Mouse (Mus musculus) megakaryocyte, embryonic 14.5 days (primary cell): ENCODE results near the gene Gm13276. TPM values are rescaled to one million over a fixed set of nuclear protein-coding genes. Genes with fewer than 3 reads are reported as not detected.
A peak's percentile ranks its signal among the peaks of the same experiment; 100 is the strongest.
"Not testable (repeated sequence)": the region's sequence is repeated elsewhere in the genome, so short reads cannot be mapped to it uniquely, and the experiment has no call there.

ENCODE experiments used
- H3K27me3 ChIP-seq: replicated peaks from 2 replicates; pipeline ENCODE3; 2012; ENCODE audit warnings: inconsistent platforms
- H3K36me3 ChIP-seq: replicated peaks from 2 replicates; pipeline ENCODE3; 2012; ENCODE audit warnings: low read length, inconsistent platforms, mixed read lengths
- H3K4me1 ChIP-seq: 2 replicates; pipeline ENCODE4 v1.6.1; 2012; ENCODE audit warnings: inconsistent platforms
- H3K4me3 ChIP-seq: replicated peaks from 2 replicates; pipeline ENCODE3; 2012; ENCODE audit warnings: moderate library complexity, mild to moderate bottlenecking, inconsistent platforms
- H3K9me3 ChIP-seq: 2 replicates; pipeline ENCODE4 v1.6.1; 2012; ENCODE audit warnings: inconsistent platforms
- FLI1 ChIP-seq: IDR thresholded peaks from 2 replicates; pipeline ENCODE4 v1.6.1; 2012; ENCODE audit warnings: low read length, inconsistent platforms, mixed read lengths
- GATA1 ChIP-seq: IDR thresholded peaks from 3 replicates; pipeline ENCODE4 v1.6.1; 2012; ENCODE audit warnings: mixed read lengths, low read length, inconsistent platforms, borderline replicate concordance
- polyA plus RNA-seq: library from polyadenylated mRNA; stranded (reverse); fragments of >175 nt; gene quantifications from 2 replicates; pipeline ENCODE4 v1.2.3, GENCODE M21; 2012; ENCODE audit warnings: low replicate concordance; ENCODE audit not compliant: insufficient read depth

The Gm13276 gene
- not detected in 2 replicates for polyA plus RNA-seq

DNA sequence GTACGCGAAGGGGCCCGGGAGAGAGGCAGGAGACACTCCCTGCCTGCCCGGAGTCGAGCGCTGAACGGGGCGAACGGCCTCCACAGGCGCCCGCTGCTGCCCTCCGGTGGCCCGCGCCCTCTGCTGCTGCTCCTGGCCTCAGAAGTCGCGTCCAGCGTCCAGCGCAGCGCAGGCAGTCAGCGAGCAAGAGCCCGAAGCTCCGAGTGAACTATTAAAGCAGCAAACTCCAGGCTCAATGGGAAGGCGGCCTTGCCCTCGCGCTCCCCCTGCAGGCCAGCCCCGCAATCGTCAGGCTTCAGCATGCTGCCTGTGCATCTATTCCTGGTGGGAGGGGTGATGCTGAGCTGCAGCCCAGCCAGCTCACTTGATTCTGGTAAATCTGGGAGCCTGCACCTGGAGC lies at the start of gene Gm13276:
Gm13276 (plus strand) TSS at position 301 of the 400 bp plus-strand sequence.
- not testable (repeated sequence) for H3K4me3 ChIP-seq, H3K27me3 ChIP-seq, H3K9me3 ChIP-seq, H3K36me3 ChIP-seq, H3K4me1 ChIP-seq

DNA sequence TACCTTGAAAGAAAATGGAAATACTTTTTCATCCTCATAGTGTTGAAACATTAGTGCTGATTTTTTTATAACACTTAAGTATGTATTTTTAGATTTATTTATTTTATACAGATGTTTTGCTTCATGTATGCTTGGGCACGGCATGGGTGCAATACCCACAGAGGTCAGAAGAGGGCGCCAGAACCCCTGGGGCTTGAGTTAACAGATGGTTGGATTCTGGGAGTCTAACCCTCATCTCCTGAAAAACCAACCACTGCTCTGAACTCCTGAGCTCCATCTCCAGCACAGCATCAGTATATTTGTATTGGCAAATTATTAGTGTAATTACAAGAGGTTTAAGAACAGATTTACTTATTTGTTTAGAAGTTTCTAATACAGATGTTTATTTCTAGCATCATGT lies 47.0 kb upstream of the Gm13276 start:
- no peak overlapping the region for H3K4me3 ChIP-seq
- peaks cover 6% of the 10 kb centered on the region for H3K27me3 ChIP-seq
- no peaks in the 10 kb centered on the region for H3K36me3 ChIP-seq
- TF ChIP-seq GATA1: no peak
- TF ChIP-seq FLI1: no peak
- peaks cover 16% of the 10 kb centered on the region for H3K4me1 ChIP-seq
- no peaks in the 10 kb centered on the region for H3K9me3 ChIP-seq

DNA sequence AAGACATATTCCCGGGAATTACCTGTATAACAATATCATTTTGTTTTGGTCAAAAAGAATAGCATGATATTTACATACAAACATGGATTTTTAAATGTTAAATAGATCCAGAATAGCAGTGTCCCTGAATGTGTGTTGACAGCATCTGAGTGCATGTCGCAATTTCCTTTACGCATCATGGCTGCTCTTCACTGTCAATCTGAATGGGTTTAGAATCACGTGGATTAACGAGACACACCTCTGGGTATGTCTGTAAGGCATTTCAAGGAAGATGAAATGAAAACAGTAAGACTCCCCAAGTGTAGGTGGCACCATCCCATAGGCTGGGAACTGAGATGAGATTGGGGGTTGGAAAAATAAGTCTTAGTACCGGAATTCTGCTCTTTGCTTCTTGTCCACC lies 46.5 kb upstream of the Gm13276 start:
- Histone ChIP-seq H3K4me1 (peaks cover 16% of the 10 kb centered on the region), H3K36me3 (no peaks in the 10 kb centered on the region), H3K27me3 (peaks cover 6% of the 10 kb centered on the region), H3K4me3 (no peak overlapping the region), H3K9me3 (no peaks in the 10 kb centered on the region)
- TF ChIP-seq GATA1: no peak
- no peak for TF ChIP-seq FLI1

DNA sequence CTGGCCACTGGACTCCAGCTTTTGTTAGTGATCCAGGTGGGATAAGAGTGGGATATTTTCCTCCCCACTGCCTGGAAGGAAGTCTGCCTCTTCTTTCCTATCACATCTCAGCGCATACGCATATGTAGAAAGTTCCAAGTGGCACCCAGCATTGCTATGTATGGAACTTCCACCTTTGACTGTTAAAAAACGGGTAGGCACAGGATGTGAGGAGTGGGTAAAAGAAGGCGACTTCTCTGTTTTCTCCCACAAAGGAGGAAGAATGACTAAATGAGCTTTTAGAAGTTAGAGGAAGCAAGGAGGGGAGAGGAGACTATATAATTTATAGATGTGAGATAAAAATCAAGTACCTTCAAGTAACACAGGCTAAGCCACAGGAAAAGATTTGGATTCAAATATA lies 44.1 kb upstream of the Gm13276 start:
- H3K4me1 ChIP-seq: peaks cover 19% of the 10 kb centered on the region
- H3K27me3 ChIP-seq: peaks cover under 1% of the 10 kb centered on the region
- H3K9me3 ChIP-seq: no peaks in the 10 kb centered on the region
- no peaks in the 10 kb centered on the region for H3K36me3 ChIP-seq
- TF ChIP-seq FLI1 (no peak), GATA1 (no peak)
- H3K4me3 ChIP-seq: no peak overlapping the region

DNA sequence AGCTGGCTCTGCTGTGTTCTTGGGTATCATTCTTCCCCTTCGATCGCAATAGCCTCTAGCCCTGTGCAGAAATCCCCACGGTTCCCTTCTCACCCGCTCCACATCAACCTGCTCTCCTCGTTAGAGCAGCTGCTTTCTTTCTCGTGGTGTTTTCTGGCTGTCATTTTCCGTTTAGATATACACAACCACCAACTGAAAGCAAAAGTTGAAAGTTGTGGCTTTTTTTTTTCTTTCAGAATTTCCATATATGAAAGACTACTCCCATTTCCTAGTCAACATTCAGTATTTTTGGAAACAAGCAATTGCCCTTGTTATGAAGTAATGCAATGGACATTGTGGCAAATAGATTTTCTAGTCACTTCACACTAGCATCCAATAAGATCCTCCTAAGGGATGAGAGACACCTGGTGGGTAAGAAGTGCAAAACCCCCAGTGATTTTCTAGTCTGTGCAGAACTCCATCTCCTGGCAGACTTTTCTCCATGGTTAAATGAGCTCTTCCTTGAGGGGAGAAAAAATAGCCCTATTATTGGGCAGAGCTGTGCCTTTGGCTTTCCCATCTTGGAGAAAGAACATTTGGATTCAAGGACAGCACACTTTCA lies 42.6 kb upstream of the Gm13276 start:
- H3K27me3 ChIP-seq: peaks cover 2% of the 10 kb centered on the region
- no peaks in the 10 kb centered on the region for H3K36me3 ChIP-seq
- H3K4me1 ChIP-seq: peaks cover 19% of the 10 kb centered on the region
- peak overlapping the region; percentile 12 for H3K4me3 ChIP-seq
- no peaks in the 10 kb centered on the region for H3K9me3 ChIP-seq
- TF ChIP-seq FLI1 (no peak), GATA1 (no peak)

DNA sequence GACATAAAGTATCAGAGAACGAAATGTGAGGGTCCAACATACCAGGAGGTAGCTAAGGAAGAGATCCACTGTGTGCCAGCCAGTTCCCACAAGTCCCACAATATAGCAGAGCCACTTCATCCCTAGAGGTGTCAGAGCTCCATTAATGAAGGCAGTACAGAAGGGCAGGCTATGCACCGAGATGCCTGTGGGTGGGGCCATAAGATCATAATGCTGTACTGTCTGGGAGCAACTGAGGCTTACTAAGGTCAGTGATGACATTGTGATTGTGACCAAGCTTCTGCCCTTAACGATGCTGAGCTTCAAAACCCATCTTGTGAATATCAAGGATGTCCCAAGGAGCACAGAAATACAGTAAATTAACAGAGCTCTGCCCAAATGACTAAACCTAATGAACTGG lies 41.3 kb upstream of the Gm13276 start:
- H3K4me3 ChIP-seq: no peak overlapping the region
- no peaks in the 10 kb centered on the region for H3K9me3 ChIP-seq
- H3K27me3 ChIP-seq: peaks cover 5% of the 10 kb centered on the region
- no peaks in the 10 kb centered on the region for H3K36me3 ChIP-seq
- TF ChIP-seq GATA1 (no peak), FLI1 (no peak)
- peaks cover 16% of the 10 kb centered on the region for H3K4me1 ChIP-seq

GRCm38 (mm10) chr4:88749926-88750325 lies 35.6 kb upstream of the Gm13276 start:
- TF ChIP-seq FLI1 (no peak), GATA1 (no peak)
- H3K4me1 ChIP-seq: no peaks in the 10 kb centered on the region
- H3K36me3 ChIP-seq: no peaks in the 10 kb centered on the region
- no peaks in the 10 kb centered on the region for H3K9me3 ChIP-seq
- no peak overlapping the region for H3K4me3 ChIP-seq
- H3K27me3 ChIP-seq: peaks cover 5% of the 10 kb centered on the region

GRCm38 (mm10) chr4:88754818-88755340 lies 30.6 kb upstream of the Gm13276 start, which contains the start of gene Gm13271:
Gene Gm13271 (plus strand): TSS chr4:88754868.
- H3K4me1 ChIP-seq, H3K9me3 ChIP-seq, H3K36me3 ChIP-seq, H3K4me3 ChIP-seq, H3K27me3 ChIP-seq: not testable (repeated sequence)

GRCm38 (mm10) chr4:88756581-88757513 lies 28.7 kb upstream of the Gm13276 start:
- H3K4me3 ChIP-seq, H3K36me3 ChIP-seq, H3K27me3 ChIP-seq, H3K9me3 ChIP-seq, H3K4me1 ChIP-seq: not testable (repeated sequence)

DNA sequence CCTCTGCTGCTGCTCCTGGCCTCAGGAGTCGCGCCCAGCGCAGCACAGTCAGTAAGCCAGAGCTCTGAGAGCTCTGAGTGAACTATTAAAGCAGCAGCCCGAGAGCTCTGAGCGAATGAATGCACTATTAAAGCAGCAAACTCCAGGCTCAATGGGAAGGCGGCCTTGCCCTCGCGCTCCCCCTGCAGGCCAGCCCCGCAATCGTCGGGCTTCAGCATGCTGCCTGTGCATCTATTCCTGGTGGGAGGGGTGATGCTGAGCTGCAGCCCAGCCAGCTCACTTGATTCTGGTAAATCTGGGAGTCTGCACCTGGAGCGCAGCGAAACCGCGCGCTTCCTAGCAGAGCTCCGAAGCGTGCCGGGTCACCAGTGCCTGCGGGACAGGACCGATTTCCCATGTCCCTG lies 27.9 kb upstream of the Gm13276 start:
- H3K4me1 ChIP-seq, H3K4me3 ChIP-seq, H3K36me3 ChIP-seq, H3K9me3 ChIP-seq, H3K27me3 ChIP-seq: not testable (repeated sequence)

GRCm38 (mm10) chr4:88758751-88759150 lies 26.8 kb upstream of the Gm13276 start:
- H3K4me3 ChIP-seq, H3K4me1 ChIP-seq, H3K36me3 ChIP-seq, H3K9me3 ChIP-seq, H3K27me3 ChIP-seq: not testable (repeated sequence)

DNA sequence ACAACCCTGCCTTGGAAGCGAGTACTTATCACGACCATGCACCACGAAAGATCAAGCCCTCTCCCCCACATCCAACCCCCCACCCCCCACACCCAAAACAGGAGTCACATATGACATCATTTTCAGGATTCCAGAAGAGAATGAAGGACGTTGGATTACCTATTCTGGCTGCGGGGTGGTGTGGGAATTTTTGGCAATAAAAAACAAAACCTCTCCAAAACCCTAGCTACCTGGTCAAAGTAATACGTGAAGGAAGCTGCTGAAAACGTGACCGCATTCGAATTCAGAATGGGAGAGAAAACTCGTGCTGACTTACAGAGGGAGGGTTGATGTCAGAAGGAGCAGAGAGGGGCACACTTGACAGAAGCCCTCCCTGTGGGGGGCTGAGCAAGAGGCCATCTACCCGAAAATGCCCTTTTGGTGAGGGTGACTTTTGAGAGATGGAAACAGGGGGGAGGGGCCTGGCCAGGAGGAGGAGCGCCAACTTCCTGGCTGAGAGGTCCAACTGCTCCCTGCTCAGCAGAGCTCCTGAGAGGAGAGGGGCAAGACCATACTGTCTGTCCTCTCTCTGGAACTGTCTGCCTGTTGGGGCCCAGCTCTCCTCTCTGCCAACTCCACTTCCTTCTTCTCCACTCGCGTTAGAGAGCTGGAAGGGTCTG lies 25.8 kb upstream of the Gm13276 start, which contains the start of gene Gm13283:
Gm13283 (plus strand) TSS at position 510 of the 659 bp plus-strand sequence.
- H3K4me1 ChIP-seq, H3K4me3 ChIP-seq, H3K9me3 ChIP-seq, H3K36me3 ChIP-seq, H3K27me3 ChIP-seq: not testable (repeated sequence)

DNA sequence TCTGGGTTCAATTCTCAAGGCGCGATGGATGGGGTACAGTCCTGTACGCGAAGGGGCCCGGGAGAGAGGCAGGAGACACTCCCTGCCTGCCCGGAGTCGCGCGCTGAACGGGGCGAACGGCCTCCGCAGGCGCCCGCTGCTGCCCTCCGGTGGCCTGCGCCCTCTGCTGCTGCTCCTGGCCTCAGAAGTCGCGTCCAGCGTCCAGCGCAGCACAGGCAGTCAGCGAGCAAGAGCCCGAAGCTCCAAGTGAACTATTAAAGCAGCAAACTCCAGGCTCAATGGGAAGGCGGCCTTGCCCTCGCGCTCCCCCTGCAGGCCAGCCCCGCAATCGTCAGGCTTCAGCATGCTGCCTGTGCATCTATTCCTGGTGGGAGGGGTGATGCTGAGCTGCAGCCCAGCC lies 25.1 kb upstream of the Gm13276 start:
- H3K36me3 ChIP-seq, H3K27me3 ChIP-seq, H3K9me3 ChIP-seq, H3K4me3 ChIP-seq, H3K4me1 ChIP-seq: not testable (repeated sequence)

DNA sequence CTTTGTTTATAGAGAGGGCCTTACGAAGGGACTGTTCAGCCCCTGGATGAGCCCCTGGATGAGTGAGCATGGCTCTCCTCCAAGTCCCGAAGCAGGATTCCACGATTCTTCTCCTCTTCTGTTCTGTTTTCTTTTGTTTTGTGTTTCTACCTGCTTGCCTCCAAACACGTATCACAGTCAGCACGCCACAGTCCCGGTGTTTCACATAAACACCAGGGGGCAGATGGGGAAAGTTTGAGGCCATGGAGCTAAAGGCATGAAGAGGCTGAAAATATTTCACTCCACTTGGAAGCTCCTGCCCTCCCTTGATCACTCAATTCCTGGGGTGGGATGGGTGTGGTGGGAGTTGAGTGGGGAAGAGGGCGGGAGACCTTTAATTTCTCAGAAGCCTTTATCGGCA lies 23.7 kb upstream of the Gm13276 start:
- not testable (repeated sequence) for H3K9me3 ChIP-seq

More for the DNA sequence above, 23.7 kb upstream of the Gm13276 start:
- H3K4me1 ChIP-seq, H3K4me3 ChIP-seq, H3K27me3 ChIP-seq, H3K36me3 ChIP-seq: not testable (repeated sequence)
